Mouse (Mus musculus) gastrocnemius, postnatal 25 days (tissue): Measurements from ENCODE around the gene Zfp212. TPM values are rescaled to one million over a fixed set of nuclear protein-coding genes. Genes with fewer than 3 reads are reported as not detected.
A peak's percentile ranks its signal among the peaks of the same experiment; 100 is the strongest.

Source experiments
- DNase-seq: peaks from one replicate; pipeline ENCODE4 v3.0.0; 2022
- long read RNA-seq, 2 experiments: library from polyadenylated mRNA; stranded (forward); transcript quantifications; one replicate each; pipeline ENCODE4 v2.0.0; 2021
- total RNA-seq, 2 experiments: library from RNA; stranded (reverse); gene quantifications; 1 replicate in 1 of 2; 2 replicates in 1 of 2; pipeline ENCODE4 v1.2.3; 2021

Gene Zfp212
- 1 to 10 TPM; 6.4 to 6.7 TPM for total RNA-seq
- long read RNA-seq, experiment 1, transcript Zfp212-201 (5 exons, 2,801 nt), result major isoform, 5 of 9 reads
- long read RNA-seq, experiment 1, partial matches to known transcripts, result 0 of 9 reads
- long read RNA-seq, experiment 1, other reads (novel, unspliced or antisense), result 4 of 9 reads
- long read RNA-seq, experiment 2, transcript Zfp212-201 (5 exons, 2,801 nt), result major isoform, 6 of 8 reads
- long read RNA-seq, experiment 2, partial matches to known transcripts, result 0 of 8 reads
- long read RNA-seq, experiment 2, other reads (novel, unspliced or antisense), result 2 of 8 reads

DNA sequence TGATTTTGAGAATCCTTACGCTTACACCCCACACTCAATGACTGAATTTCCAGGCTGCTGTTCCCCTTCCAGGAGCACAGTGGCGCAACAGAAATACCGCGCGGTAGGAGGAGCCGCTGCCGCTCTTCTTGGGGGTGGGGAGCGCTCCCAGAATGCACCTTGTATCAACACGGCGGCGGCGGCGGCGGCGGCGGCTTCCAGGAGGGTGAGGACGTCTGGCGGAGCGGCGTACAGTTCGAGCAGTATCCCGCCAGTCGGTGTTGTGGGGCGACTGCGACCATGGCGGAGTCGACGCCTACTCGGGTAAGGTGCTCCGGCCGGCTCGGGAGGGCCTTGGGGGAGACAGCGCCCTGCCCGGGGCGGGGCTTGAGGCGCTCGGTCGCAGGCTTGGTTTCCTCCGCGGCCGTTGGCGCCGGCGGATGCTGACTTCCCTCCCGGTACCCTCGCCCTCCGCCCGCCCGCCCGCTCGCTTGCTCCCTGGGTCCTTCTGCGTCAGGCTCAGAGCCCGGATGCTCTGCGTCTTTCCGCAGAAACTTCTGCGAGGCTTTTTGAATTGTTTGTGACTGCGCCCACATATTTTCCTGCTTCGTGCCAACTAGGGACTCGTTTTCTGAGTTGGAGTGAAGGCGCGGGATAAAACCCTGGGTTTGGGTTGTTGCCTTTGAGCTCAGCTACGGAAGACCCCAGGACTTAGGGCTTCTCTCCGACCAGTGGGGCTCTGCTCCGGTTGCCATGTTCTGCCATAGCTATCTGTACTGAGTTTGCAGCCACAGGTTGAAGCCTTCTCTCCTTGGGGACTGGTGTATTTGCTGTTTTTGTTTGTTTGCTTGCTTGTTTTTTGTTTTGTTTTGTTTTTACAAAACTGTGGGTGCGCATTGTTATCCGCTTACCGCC, at the start of gene Zfp212:
Zfp212 (plus strand) TSS at position 30 of the 894 bp plus-strand sequence.
- DNase-seq, result peak; percentile 83

DNA sequence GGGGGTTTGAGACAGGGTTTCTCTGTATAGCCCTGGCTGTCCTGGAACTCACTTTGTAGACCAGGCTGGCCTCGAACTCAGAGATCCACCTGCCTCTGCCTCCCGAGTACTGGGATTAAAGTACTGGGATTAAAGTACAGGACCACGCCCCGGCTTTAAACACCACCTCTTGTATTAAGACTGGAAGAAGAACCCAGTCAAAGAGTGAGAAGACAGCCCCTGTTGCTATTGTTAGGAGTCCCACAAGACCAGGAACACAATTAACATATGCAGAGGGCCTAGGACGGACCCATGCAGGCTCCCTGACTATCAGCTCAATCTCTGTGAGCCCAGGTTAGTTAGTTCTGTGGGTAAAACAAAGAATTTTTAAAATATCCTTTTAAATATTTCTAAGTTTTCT, 48.0 kb upstream of the Zfp212 start:
- no peak for DNase-seq

DNA sequence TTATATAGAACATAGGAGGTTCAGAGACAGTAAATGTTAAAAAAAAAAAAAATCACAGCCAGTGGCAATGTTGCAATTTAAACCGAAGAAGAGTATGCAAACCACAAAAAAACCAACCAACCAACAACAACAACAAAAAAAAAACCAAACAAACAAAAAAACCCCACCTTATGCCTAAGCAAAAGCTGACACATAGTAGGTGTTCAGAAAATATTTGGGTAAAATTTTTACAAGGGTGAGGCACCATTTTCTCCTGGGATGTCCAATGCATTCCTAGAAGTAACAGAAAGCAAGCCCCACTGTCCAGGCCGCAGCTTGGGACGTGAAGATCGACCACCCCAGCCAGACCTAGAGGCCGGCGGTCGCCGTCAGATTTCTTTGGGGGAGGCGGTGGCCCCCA, 43.2 kb upstream of the Zfp212 start, which contains the start of gene Zfp282:
Zfp282 (plus strand) TSS at position 147 of the 400 bp plus-strand sequence.
- DNase-seq, result no peak

DNA sequence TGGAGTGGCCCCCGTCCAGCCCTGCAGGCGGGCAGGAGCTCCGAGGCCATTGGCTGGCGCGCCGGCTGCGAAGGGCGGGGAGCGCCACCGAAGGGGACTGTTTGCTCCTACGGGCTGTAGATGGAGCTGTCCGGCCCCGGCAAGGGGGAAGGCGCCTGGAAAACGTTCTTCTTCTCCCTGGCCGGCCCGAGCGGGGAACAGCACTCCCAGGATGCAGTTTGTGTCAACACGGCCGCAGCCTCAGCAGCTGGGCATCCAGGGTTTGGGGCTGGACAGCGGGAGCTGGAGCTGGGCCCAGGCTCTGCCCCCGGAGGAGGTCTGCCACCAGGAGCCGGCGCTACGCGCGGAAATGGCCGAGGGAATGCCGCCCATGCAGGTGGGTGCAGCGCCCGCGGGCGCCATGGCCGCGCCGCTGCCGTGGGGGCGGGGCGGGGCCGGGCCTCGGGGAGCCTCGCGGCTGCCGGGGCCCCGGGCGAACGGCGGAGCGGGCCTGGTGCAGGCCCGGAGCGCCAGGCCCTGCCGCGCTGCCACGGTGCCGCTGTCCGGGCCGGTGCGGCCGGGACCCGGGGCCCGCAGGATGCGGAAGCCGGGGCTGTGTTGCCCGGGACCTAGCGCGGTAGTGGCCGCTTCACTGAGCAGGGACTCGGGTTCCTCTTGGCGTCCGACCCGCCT, 42.7 kb upstream of the Zfp212 start:
- peak; percentile 91 for DNase-seq

DNA sequence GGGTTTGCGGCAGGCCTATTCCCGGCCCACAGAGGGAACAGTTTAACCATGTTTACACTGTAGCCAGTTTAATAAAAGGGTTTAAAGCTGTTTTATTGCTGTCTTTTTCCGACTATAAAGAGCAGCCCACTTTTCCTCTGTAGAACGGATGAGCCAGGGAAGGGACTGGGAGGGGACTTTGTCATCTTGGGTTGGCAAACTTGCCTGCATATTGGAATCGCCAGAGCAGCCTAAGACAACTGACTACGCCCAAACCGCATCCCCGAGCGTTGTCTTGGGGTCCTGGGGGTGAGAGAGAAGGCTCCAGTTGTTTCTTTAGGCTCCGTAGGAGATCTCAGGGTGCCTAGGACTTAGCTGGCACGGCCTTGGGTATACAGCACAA, 42.2 kb upstream of the Zfp212 start:
- DNase-seq, result no peak

DNA sequence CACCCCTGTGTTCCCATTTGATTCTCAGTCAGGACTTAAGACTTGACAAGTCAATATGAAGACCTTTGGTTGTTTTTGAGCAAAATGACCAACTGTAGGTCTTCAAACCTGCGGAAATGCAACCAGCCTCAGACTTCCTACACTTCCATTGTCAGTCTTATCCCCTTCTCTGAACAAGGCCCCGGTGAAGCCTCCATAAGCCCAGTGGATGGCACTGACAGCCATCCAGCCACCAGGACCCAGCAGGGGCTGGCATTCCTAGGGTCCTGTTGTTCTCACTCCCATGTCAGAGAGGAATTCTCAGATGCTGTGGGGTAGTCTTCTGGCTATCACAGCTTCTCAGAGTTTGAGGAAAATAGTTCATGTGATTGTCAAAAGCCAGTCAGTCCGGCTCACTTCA, 41.7 kb upstream of the Zfp212 start:
- no peak for DNase-seq

DNA sequence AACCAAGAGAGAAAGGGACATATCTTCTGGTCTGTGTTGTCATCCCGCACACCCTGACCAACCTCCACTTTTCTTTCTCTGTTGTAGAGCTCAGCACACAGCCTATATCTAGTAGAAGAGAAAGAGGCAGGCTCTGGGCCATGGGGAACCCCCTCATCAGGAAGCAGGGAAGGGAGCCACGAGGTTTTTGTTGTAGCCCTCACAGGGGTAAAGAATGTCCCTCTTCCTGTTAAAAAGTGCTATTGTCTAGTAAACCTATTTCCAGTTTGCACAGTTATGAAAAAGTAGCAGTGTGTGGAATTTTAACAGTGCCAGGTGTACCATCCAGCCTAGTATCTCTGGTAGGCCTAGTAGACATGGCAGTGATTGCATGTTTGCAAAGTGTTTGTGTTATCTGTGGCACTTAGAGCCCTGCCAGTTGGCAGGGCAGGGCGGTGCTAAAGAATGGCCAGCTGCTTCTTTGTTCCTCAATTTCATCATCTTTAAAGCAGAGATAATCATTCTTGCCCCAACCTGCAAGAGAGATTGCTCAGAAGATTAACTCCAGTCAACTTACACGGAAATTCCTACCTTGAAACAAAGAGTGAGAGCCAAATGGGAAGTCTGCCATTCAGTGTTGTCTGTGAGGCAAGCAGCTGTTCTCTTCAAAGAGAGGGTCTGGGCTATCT, 41.1 kb upstream of the Zfp212 start:
- no peak for DNase-seq

DNA sequence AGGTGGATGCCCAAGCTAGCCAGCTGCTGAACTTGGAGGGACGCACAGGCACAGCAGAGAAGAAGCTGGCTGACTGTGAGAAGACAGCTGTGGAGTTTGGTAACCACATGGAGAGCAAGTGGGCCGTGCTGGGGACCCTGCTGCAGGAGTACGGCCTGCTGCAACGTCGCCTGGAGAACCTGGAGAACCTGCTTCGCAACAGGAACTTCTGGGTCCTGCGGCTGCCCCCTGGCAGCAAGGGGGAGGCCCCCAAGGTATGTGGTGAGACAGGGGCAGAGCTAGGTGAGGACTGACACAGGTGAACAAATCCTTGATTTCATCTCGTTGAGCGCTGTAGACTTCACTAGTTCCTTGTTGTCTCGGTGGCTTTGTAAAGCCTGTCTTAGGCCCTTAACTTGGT, 40.1 kb upstream of the Zfp212 start:
- DNase-seq, result no peak

DNA sequence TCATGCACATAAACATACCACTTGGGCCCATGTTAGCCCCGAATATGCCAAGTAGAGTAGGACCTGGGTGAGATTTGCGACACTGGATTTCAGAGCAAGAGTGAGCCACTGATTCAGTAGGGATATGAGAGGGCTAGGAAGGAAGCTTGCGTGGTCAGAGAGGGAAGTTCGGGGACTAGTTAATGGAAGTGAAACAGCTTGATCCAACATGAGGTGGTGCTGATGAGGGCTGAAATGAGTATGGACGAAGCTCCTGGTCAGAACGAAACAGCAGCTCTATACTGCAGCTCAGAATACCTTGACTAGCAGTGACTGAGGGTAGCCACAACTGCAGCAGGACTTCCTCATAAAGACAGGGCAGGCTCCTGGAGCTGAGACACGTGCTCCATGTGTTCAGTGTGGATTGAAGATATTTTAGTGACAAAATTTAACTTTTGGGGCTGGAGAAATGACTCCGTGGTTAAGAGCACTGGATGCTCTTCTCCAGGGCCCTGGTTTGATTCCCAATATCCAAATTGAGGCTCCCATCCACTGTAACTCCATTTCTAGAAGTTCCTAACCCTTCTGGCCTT, 31.4 kb upstream of the Zfp212 start:
- DNase-seq, result no peak

DNA sequence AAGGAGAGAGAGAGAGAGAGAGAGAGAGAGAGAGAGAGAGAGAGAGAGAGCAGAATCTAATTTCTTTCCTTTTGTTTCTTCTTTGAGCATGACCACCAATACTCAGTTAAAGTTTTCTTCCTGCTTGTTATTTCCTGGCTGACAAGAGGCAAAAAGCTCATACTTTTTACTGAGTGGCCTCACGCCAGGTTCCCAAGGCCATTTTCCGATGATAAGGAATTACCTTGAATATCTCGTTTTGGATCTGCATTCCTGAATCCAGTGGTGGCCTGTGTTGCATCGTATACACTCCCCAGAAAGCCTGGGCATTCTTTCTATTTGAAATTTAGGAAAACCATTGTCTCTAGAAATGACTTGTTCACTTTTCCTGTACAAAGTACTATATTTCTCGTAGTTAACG, 20.9 kb upstream of the Zfp212 start:
- DNase-seq, result no peak

DNA sequence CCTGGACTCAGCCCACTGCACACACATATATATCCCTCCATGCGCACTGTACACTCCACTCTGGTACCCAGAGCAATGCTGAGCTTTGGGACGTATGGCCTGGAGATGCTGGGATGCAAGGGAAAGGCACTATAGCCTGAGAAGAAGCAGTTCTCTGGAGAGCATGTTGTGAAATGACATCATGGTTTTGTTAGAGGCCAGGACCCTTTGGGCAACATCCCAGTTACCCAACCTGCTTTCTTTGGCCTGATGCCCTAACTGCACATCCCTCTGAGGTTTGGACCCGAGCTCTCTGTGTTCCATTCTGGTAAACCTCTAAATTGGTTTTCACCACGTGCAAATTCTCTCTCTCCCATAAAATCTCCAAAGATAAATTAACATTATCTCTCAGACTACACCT, 16.7 kb upstream of the Zfp212 start:
- no peak for DNase-seq

DNA sequence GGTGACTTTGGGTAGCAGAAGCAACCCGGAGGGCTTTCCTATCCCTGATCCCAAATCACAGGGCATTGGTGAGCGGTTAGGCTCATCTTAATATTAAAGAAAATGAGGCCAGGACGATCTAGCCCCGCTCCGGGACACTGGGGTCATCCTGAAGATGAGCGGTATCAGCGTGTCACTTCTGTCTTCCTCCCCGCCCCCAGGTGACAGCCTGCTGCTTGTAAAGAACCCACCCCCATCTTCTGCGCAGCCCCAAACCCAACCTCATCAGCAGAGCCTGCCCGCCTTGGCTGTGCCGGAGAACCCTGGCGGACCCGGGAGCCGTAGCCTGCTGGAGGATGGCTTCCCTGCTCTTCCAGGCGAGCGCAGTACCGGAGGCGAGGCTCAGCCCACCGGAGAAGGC, 15.9 kb upstream of the Zfp212 start:
- no peak for DNase-seq

DNA sequence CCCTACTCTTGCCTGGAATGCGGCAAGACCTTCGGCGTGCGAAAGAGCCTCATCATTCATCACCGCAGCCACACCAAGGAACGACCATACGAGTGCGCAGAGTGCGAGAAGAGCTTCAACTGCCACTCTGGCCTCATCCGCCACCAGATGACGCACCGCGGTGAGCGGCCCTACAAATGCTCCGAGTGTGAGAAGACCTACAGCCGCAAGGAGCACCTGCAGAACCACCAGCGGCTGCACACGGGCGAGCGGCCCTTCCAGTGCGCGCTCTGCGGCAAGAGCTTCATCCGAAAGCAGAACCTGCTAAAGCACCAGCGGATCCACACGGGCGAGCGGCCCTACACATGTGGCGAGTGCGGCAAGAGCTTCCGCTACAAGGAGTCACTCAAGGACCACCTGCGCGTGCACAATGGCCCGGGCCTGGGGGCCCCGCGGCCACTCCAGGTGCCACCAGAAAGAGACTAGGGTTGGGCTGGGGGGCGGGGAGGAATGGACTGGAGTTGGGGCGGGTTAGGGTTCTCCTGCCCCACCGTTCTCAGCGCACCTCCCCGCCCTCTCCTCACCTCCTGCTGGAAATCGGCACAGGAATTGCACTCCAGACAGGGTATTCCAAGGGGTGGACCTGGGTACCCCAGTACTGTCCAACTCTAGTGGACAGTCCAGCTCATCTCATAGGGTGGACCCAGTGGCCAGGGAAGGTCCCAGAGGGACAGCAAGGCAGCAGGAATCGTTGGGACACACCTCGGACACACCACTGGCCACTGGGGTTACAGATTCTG, 15.2 kb upstream of the Zfp212 start:
- DNase-seq, result no peak

DNA sequence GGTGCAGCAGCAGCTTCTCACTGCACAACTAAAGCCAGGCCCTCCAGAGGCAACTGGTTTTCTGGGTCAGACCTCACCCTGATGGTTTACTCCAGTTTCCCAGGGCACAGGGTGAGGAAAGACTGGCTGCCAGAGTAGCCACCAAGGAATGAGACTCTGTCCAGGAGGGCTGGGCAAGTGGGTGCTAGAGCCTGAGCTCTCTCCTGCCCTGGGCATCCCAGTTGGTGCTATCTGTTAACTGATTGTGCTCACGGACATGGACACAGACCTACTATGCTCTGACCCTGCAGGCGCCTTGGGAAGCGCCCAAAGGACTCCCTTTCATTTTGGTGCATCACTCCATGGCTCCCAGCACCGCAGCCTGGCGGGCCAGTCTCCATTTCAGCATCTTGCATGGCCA, 13.9 kb upstream of the Zfp212 start:
- no peak for DNase-seq

DNA sequence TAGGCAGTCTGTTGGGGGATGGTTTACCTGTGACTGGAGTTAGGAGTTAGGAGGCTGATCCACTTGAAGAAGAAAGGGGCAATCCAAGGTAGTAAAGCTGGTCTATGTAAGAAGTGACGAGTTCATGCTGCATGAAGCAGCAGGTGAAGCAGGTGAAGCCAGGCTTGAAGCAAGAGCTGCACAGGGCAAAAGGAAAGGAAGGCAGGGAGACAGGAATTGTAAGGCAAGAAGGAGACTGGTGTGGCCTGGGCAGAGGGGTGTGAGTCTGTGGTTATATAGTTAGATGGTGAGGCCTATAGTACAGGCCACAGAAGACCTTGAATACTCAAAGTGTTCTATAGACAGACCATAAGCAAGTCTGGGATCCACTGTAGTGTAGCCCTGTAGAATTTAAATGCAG, 11.3 kb upstream of the Zfp212 start:
- no peak for DNase-seq

DNA sequence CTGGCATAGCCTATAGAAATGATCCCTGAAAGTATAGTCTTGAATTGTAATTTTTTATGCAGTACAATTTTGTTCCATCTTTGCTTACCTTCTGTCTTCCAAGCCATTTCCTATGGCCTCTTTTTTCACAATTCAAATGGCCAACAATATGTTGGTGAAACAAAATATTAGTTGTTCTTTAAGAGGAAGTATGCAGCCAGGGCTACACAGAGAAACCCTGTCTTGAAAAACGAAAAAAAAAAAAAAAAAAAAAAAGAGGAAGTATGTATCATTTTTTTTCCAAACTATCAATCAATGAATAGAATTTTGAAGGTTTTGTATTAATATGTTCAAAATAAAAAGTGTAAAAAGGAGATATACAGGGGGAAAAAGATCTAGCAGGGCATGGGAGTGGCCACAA, 8.6 kb upstream of the Zfp212 start:
- no peak for DNase-seq

DNA sequence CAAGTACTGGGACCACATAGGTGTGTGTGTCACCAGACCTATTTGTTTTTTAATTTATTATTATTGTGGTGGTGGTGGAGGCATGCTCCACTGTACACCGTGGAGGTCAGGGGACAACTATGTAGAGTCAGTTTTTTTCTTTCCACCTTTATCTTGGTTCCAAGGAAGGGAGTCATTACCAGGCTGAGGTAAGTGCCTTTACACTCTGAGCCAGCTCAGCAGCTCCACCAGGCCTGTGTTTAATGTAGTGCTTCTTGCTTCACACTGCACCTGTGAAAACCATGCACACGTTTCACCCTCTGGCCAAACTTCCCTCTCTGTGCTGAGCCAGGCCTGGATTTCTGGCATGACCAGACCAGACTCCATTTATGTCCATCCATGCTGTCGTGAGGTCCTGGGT, 7.3 kb upstream of the Zfp212 start:
- DNase-seq, result no peak

DNA sequence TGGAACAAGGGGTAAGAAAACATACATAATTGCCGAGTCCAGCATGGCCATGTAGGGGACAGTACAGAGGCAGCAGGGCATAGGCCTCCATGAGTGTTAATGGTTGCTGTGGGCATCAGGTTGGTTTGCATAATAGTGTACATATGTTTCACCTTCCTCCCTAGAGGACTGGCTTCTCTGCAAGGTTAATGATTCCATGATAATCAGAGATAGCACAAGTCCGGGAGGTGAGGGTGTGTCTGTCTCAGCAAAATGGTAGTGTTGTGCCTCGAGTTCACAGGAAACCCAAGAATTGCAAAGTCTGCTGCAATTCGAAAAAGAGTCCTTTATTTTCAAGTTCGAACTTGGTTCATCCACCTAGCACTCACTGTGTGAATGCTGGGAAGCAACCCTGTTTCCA, 3.2 kb upstream of the Zfp212 start:
- DNase-seq, result no peak

DNA sequence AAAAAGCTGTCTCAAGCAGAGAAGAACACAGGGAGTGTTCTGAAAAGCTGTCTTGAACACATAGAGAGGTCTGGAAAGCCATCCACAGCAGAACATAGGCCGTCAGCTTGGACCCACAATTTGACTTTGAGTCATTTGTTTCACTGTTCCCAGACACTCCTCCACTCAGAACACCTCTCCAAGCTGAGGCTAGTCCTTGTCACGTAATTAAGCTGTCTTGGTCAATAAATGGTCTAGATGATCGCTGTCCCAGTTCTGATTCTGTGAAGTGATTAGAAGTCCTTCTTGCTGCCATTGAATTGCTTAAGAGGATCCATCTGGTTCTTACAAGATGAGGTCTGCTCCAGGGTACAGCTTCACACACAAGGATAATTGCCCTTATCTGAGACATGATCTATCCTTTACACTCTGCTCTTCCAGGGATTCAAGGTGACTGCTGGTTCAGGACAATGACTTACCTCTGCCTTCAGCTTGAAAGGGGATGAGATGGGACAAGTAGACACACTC, 1.5 kb upstream of the Zfp212 start:
- no peak for DNase-seq

DNA sequence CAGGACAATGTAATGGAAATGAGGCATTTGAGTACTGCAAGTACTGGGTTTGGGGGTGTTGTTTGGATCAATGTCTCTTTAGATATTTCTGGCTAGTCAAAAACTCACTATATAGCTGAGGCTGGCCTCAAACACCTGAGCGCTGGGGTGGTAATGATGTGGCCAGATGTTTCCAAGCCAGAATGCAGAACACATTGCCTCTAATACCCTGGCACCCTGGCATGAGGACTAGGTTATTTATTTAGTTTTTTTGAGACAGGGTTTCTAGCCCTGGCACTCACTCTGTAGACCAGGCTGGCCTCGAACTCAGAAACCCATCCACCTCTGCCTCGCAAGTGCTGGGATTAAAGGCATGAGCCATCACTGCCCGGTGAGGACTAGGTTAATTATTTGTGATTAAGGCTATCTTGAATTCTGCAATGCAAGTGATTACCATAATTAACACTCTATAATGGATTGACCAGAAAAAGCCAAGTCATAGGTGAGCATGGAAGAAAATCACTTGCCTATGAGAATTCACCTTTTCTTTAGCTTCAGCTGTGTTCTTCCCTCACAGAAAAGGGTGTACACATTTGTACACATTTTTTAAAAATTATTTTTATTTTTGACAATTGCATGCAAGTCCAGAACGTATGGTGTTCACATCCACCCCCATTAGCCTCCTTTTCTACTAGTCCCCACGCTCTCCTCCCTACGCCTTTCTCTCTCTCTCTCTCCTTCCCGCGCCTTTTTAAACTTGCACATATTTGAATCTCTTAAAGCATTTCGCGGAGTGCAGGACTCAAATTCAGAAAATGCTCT, 430 bp upstream of the Zfp212 start:
- DNase-seq, result no peak
